Mouse (Mus musculus) inflammation-experienced regulatory T-cells, adult 16 weeks (primary cell): ENCODE measurements around the gene Kmt5b. TPM values are rescaled to one million over a fixed set of nuclear protein-coding genes. Genes with fewer than 3 reads are reported as not detected.

Experiments used
- polyA plus RNA-seq: library from polyadenylated mRNA; unstranded; fragments of 100-300 nt; shearing (Covaris generic); gene quantifications from one replicate; pipeline ENCODE4 v1.2.1, GENCODE M21; 2017

Gene Kmt5b
- 48.1 TPM for polyA plus RNA-seq

DNA sequence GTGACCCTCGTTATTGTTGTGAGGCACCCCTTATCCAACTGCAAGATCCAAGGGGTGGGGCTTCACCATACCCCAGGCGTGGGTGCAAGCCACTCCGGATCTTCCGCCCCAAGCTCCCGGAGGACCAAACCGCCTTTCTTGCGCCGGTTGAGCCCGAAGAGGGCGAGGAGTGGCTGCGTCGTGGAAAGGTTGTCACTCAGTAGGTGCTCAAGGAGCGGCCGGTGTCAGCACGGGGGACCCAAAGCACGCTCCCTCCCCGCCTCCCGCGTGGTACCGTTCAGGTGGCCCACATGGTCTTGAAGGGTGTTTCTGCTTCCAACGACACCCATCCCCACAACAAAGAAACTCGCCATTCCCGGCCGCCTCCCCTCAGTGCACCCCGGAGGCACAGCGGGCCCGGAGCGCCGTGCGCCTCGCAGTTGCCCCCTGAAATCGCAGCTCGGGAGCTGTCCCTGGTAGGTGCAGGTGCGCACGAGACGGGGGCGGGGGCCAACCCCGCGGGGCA lies at the start of gene Kmt5b:
TSS of gene Kmt5b (plus strand) at position 146 of the 505 bp plus-strand sequence.

DNA sequence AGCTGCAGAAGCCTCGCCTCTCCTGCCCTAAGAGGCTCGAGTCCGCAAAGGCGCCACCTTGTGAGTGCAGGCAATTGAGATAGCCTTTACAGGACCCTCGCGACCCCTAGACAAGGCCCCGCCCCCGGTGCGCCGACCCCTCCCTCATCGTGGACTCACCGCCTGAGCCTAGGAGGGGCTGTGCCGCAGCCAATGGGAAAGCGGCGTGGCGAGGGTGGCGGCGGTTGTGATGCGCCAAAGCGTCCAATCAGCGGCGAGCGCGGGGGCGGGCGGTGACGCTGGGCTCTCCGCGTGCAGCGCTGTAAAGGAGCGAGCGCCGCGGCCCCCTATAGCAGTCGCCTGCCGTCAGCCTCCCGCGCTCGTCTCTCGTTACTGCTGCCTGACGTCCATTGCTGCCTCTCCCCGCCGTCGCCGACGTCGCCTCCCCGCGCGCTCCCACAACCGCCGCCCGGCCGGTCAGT lies 84.3 kb downstream of the Kmt5b start, which contains the start of gene Chka:
TSS of gene Chka (plus strand) at position 272 of the 461 bp plus-strand sequence.

Other genes starting within 250 kb of the Kmt5b start
- gene Ppp6r3, start 191.7 kb upstream of the Kmt5b start, polyA plus RNA-seq: 101 TPM
- not detected for gene Lrp5, start 80.9 kb upstream of the Kmt5b start, polyA plus RNA-seq
- 8.9 TPM for gene 1810055G02Rik, start 59.1 kb upstream of the Kmt5b start, polyA plus RNA-seq
- gene Chka, start 84.4 kb downstream of the Kmt5b start, polyA plus RNA-seq: 3.3 TPM
- gene Tcirg1, start 139.7 kb downstream of the Kmt5b start, polyA plus RNA-seq: 75.6 TPM
- gene Ndufs8, start 145.4 kb downstream of the Kmt5b start, polyA plus RNA-seq: 209 TPM
- 0.95 TPM for gene Aldh3b1, start 162.4 kb downstream of the Kmt5b start, polyA plus RNA-seq
- gene Unc93b1, start 167.8 kb downstream of the Kmt5b start, polyA plus RNA-seq: 71.9 TPM
- not detected for gene Aldh3b3, start 191.2 kb downstream of the Kmt5b start, polyA plus RNA-seq
- gene Aldh3b2, start 204.9 kb downstream of the Kmt5b start, polyA plus RNA-seq: not detected
- gene Acy3, start 219.1 kb downstream of the Kmt5b start, polyA plus RNA-seq: 0.88 TPM
- gene Tbx10, start 225.3 kb downstream of the Kmt5b start, polyA plus RNA-seq: not detected
- gene Nudt8, start 233.2 kb downstream of the Kmt5b start, polyA plus RNA-seq: 12.2 TPM
- gene Gm49405, start 233.2 kb downstream of the Kmt5b start, polyA plus RNA-seq: 1.6 TPM
- gene Doc2g, start 235.9 kb downstream of the Kmt5b start, polyA plus RNA-seq: 2.9 TPM
- gene Ndufv1, start 245.4 kb downstream of the Kmt5b start, polyA plus RNA-seq: 167 TPM